Mouse (Mus musculus) liver (tissue): ENCODE data around the gene Mtap.

Experiments
- DNase-seq: peaks from one replicate; pipeline ENCODE4 v3.0.0-alpha.2; 2020; ENCODE audit warnings: mixed read lengths

The Mtap gene

DNA sequence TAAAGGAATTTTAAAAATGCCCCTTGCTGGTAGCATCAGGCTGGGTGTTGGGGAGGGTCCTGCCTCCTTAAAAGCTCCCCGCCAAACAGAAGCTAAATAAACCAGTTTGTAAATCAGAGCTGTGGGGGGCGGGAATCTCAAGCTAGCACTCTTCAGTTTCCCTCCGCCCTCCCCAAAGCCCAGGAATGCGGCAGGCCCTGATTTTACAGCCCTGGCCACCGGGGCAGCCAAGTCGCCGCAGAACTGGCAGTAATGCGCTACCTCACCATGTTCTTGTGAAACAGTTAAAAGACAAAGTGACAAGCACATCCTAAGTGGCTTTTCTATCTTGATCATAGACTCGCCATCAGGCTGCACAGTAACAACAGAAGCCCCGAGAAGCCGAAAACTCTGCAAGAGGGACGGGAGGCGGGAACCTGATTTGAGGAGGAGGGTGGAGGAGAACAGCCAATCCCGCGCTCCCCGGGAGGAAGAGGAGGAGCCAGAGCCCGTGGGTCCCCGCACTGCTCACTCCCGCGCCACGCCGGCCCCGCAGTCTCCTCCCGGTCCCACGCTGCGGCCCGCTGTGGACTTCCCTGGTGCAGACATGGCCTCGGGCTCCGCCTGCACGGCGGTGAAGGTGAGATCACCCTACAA, at the start of gene Mtap:
Gene Mtap (plus strand): TSS at position 217 of the 636 bp plus-strand sequence.
- DNase-seq, result peak; percentile 78

DNA sequence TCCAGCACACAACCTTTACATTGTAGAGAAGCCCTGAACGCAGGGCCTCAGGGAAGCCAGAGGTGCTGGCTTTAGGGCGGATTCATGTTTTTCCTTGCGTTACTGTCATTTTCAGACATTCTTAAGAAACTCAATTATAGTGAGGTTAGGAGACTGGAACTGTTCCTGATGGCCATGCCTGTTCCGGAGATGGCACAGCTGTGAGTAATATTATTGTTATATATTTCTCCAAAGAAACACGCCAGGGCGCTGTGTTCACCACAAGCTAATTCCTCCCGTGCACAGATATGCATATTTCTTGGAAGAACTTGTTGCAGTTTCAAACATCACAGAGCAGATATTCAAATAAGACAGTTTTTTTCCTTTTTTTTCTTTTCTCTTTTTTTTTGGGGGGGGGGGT, 47.8 kb upstream of the Mtap start:
- DNase-seq, result no peak

DNA sequence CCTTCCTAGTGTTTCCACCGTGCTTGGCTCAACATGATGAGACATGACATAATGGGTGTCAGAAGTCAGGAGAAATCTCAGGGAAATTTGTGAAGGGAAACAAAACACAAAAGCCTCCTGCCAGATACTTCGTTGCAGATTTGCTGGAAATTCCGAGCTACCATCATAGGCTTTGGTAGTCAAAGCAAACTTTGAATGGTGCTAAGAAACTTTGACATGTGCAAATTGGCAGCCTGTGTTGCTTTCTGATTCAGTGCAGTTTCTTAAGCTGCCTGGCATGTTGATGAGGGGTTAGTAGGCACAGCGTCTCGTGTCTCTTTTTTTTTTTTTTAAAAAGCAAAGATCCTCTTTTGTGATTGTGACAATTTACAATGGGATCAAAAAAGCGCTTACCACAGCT, 46.7 kb upstream of the Mtap start:
- DNase-seq, result no peak

DNA sequence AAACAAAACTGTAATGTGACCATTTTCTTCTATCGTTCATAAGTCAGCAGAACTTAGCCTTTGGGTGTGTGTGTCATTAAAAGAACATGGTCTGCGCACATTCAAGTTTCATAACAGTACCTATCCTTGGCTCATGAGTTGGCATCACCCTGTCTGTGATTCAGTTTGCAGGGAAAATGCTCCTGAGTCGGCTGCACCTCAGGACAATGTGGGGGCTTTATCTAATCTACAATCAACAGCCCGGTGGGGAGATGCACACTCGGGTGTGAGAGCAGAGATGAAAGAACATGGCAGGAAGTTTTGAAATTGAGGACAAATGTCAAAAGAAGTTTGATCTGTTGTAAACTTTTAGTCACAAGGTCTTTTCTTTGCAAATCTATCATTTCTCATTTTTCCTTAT, 44.8 kb upstream of the Mtap start:
- DNase-seq, result no peak

DNA sequence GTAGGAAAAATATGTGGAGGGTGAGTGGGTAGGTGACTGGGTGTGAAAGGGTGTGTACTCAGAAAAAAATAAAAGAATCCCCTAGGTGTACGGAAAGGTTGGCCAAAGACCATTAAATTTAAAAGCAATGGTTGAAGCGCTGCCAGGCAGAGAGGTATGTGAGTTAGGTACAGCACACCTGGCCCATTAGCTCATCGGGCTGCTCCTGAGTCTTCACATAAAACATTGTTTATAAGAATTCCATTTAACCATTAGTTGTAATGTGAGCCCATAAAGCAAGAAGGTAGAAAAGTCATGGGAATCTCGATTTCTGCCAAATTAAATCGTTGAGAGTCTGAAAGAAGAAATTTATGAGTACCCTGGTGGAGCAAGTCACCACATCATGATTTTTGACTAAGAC, 42.1 kb upstream of the Mtap start:
- DNase-seq, result no peak

DNA sequence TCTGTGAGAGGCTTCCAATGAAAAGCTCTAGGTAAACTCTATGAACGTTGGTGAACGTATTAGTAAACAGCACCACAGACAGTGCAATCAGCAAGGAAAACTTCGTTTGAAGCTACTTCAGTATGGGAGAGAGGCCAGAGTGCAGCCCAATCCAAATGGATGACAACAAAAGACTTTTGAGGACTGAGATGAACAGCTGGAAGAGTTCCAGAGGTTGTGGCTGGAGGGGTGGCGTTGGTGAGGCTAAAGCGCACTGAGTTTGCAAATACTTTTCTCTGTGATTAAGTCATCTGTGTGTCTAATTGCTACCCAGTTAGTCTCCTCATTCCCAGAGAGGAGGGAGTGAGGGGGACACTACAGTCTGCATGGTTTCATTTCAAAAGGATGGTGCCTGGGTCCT, 38.7 kb upstream of the Mtap start:
- no peak for DNase-seq

DNA sequence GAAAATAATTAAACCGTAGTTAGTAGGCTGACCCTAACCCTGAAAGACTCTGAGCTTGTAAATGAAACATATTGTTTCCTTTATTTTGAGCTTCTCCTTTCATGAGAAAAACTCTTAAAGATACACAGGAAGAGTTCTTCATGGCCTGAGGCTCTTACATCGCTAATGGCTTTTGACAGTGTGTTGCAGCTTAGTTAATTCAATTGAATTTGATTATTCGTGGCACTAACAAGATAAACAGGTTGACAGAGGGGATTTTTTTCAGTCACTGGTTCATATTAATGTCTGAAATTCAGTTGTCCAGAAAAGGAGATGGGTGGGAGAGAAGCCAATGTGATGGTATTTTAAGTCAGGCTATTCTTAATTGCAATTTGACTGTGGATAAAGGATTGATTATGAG, 35.6 kb upstream of the Mtap start:
- DNase-seq, result no peak

DNA sequence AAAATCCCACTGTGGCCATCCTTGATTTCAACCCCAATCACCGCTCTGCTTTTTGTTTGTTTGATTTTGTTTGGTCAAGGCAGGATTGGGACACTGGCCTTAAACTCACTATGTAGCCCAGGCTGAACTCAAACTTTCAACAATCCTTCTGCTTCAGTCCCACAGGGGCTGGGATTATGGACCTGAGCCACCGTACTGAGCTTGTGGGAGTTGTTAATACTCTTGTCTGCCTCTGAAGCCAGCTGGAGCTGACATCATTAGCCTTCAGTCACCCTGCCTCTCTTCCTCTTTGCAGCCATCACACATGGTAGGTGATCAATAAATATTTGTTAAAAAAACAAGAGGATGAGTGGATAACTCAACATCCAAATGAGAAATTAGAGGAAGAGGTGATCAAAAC, 34.6 kb upstream of the Mtap start:
- DNase-seq, result no peak

DNA sequence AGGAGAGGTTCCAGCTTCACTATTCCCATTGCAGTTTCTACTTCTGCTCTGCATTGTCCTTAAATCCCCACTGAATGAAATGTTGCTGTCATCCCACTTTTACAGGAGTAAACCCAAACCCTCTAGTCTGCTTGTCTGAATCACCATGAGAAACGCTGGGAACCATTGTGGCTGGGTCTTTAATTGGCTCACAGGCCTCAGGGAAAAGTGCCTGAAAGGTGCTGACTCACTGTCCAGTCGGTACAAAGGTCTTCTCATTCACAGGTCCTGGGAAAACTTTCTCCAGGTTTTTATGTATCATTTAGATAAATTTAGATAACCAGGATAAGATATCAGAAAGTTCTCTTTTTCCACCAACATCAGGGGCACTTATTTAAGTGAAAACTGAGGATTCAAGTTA, 31.4 kb upstream of the Mtap start:
- no peak for DNase-seq

DNA sequence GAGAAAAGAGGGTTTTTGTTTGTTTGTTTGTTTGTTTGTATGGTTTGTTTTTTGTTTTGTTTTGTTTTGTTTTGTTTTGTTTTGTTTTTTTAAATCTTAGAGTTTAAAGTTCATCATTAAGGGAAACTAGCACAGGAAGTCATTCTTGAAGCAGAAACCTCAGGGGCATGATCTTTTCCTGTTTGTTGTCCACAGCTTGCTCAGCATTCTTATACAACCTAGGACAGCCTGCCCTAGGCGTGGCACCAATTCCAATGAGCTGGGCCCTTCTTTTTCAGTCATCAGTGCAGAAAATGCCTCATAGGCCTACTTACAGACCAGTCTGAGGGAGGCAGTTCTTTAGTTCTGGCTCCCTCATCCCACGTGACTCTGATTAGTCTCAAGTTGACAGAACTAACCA, 30.4 kb upstream of the Mtap start:
- no peak for DNase-seq

DNA sequence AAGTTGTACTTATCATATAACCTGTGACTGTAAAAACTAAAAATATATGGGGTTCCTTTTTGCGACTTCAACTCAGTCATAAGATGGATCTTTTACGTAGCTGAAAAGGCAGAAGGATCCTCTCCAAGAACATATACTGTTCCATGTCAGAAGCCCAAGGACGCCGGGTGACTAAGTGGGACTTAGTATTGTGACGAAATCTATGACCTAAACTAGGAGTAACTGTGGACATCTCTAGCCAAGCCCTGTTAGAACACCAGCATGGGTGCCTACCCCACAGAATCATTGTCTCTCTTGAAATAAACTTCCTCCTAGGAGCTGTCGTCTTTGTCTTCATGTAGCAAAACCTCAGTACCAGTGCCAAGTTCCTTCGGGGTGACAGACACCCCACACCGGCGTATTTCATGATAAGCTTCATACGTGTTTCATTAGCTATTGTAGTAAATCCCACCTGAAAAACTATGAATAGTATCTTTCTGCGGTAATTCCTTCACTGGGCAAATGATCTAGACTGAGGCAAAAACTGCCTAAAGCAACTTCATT, 24.7 kb upstream of the Mtap start:
- no peak for DNase-seq

DNA sequence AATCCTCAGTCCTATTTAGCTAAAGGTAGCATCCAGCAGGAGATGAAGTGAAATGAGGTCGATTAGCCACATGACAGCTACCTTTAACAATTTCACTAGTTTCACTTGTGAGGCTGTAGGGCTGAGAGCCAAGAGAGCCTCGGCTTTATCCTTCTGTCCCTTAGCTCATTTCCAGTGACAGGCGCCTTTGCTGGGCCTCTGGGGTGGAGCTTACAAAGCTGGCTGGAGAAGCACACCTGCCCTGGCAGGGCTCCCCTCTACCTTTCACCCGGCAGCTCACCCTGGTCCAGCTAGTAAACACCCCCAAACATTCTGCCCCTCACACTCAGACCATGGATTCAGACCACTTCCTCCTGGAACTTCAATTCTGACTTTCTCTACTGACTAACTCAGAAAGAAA, 24.1 kb upstream of the Mtap start:
- no peak for DNase-seq

DNA sequence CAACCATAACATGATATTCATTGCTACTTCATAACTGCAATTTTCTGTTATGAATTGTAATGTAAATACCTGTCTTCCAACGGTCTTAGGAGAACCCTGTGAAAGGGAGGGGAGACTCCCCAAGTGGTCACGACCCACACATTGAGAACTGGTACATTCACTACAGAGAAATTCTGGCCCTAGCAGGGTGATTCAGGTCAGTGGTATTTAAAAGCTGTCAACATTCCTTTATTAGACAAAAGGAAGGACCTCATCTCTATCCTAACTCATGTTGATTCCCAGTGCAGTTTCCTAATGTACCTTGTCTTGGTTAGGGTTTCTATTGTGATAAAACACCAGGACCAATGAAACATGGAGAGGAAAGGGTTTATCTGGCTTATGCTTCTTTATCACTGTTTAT, 20.9 kb upstream of the Mtap start:
- DNase-seq, result no peak

DNA sequence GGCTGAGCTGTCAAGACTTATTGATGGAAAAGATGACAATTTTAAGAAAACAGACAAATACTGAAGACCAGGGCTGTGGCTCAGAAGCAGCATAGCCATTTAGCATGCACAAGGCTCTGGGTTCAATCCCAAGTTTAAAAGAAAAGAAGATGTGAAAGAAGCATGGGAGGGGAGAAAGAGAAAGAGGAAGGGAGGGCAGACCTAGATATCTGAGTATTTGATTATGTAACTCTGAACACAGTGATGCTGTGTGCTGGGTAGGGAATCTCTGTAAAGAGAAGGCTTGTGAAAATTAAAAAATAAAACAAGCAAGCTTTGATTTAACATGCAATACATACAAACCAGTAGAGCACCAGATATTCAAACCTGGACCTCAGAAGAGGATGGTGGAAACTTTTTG, 17.0 kb upstream of the Mtap start:
- no peak for DNase-seq

DNA sequence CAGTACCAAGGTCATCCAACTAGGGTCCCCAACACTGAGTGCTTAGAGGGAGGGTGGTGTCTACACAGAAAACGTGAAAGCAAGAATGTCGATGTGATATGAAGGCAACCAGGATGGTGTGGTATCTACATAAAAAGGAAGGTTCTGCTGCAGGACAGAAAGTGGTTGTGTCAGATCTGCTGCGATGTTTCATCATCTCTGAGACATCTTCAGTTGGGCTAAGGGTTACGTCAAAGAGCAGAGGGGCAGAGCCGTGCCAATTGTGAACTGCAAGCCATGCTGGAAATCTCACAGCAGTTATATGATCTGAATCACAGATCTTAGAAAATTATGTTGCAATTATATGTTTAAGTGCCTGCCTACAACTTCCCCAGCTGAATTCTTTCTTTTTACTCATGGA, 16.6 kb upstream of the Mtap start:
- no peak for DNase-seq

DNA sequence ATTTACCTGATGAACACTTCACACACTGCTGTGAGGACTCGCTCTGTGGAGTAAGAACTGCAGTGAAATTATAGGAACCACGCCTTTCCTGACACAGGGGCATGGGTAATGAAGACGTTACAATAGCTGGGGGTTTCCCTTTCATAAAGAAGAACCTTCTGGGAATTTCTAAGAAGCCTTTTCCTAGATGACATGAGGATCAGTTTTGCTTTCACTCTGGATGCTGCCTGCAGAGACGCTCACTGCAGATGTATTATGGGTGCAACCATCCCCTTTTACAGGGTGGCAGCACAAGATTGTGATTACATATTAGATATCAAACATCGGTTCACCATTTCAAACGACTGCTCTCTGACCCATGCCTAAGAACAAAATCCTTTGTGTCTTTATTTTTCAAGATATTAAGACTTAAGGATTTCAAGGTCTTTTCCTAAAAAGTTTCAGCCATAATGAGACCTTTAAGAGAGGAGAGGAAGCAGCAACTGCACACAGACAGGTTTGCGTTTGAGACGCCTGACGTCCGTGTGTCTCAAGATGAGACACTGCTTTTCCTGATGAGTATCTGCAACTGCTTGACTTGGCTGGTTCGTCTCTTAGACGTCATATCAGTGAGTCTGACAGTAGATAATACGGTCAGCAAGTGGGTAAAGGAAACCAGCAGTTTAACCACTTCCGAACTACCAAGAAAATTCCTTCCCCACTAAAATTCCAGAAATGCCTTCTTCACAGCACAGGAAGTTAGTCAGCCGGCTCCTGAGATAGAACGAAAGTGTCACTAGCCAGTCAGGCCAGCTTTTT, 13.3 kb upstream of the Mtap start:
- DNase-seq, result no peak

DNA sequence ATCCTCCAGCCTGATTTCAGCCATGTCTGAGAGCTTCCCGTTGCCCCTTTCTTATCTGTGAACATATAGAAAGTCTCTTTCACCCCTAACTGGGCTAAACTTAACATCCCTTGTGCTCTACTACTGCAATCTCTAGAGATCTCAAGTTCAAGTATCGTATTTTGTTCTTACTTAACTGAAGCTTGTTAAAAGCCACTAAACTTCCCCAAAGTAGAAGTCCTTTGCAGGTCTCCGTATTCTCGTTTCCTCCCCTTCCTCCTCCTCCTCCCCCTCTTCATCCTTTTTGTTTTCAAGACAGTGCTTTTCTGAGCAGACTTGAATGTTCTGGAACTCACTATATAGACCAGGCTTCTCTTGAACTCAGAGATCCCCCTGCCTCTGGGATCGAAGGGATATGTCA, 9.2 kb upstream of the Mtap start:
- no peak for DNase-seq

DNA sequence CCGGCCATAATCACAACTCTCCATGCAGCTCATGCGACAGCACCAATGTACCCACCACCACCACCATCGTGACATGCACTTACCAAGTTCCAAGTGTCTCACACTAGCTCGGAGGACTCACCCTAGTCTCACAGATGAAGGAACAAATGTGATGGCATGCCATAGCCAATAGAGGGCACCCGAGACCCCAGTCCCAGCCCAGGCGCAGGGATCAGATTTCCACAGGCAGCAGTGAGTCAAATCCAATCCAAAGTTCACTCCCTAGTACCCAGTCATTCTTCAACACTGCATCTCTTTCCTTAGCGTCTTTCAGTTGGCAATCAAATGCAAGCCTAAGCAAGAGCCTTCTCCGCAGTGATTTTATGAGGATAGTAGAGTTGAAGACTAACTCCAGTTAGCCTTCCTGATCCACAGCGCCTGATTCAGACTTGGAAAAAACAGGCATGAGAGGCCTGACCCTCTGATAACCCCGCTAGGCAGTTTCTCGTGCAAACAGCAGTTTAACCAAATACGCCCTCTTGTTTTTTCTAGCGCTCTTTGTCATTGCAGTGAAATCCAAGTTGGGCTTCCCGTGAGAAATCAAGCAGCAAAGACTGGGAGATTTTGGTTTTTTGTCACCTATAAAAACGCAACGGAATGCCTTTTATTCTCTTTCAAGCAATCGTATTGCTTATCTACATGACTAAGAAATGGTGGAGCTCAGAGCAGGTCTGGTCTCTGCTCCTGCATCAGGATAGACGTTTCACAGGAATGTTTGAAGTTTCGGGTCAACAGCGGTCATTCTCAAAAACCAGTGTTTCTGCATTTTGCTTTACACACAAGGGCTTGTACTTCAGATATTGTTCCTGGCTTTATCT, 8.6 kb upstream of the Mtap start:
- DNase-seq, result peak; percentile 62

DNA sequence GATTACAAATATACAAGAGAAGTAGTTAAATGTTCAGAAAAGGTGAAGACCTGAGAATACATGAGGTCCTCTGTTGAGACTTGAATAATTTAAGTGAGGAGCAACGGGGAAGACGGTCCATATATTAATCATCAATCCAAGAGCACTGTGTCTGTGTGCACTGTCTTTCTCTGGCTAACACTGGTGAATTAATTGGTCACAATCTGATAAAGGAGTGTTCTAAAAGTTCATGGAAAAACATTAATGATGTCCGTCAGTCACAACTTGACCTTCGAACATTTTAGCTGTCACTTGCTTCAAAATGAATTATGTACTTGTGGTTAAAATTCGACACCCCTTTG, 8.0 kb upstream of the Mtap start:
- DNase-seq, result no peak

DNA sequence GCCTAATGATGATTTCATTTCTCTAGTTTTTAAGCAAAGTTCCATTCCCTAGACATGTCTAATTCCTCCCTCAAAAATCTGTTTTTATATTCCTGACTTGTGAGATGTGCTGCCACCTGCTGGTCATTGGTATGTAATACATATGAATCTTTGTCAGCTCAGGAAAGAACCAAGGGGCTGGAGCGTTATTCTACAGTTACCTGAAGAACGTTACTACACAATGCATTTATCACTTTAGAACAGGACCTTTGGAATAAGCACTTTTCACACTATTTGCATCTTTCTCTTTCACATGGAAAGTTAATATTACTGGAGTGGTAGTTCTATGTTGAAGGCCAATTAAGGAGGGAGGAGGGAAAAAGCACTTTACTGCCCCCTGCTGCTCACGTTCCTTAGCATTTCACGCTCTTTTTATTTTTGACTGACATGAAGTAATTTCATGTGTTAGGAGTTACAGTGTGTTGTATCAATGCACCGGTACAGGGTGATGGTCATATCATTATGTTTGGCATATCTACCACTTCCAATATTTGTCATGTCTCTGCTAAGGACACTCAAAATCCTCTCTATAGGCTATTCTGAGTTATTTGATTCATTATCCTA, 7.5 kb upstream of the Mtap start:
- DNase-seq, result peak; percentile 61

DNA sequence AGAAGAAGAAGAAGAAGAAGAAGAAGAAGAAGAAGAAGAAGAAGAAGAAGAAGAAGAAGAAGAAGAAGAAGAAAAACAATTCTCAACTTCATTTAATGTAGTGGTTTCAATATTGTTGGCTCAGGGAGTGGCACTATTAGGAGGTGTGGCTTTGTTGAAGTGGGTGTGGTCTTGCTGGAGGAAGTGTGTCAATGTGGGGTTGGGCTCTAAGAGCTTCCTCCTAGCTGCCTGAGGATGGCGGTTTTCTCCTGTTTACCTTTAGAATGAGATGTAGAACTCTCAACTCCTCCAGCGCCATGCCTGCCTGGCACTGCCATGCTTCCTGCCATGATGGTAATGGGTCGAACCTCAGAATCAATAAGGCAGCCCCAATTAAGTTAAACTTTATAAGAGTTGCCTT, 5.1 kb upstream of the Mtap start:
- DNase-seq, result no peak

DNA sequence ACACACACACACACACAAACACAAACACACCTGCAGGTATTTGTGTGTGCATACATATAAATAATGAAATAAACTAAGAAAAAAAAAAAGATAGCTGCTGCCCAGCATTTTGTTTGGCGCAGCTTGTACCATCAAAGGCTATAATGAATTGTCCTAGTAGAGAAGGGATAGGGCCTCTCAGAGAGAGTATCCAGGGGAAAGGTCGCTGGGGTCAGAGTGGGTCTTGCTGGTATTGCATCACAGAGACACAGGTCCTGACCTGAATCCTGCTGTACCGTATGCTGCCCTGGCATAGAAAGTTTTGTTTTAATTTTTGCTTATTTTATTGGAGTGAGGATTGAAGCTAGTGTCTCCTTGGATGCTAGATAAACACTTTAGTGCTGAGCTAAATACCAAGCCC, 566 bp upstream of the Mtap start:
- peak; percentile 29 for DNase-seq
